Mouse (Mus musculus) heart, adult 2 months (tissue): ENCODE measurements around the gene Prpf3.

ENCODE experiments used
- CTCF ChIP-seq: fragments of 200-600 bp; IDR thresholded peaks from 2 replicates; pipeline ENCODE4 v1.8.1; 2022; ENCODE audit warnings: antibody characterized with exemption, mild to moderate bottlenecking, moderate library complexity
- POLR2A ChIP-seq: fragments of 200-500 bp; IDR thresholded peaks from 2 replicates; pipeline ENCODE4 v1.6.1; 2011; ENCODE audit warnings: mild to moderate bottlenecking, low read depth, low read length, control low read depth; ENCODE audit not compliant: insufficient read depth

GRCm38 (mm10) chr3:95826275-95826674 is 29.4 kb downstream of the Prpf3 start:
- TF ChIP-seq POLR2A (no peak), CTCF (no peak)
